Mouse (Mus musculus): ENCODE measurements around the gene Klhl18.
"Not testable (repeated sequence)": the region's sequence is repeated elsewhere in the genome, so short reads cannot be mapped to it uniquely, and the experiment has no call there.

Klhl18 gene

DNA sequence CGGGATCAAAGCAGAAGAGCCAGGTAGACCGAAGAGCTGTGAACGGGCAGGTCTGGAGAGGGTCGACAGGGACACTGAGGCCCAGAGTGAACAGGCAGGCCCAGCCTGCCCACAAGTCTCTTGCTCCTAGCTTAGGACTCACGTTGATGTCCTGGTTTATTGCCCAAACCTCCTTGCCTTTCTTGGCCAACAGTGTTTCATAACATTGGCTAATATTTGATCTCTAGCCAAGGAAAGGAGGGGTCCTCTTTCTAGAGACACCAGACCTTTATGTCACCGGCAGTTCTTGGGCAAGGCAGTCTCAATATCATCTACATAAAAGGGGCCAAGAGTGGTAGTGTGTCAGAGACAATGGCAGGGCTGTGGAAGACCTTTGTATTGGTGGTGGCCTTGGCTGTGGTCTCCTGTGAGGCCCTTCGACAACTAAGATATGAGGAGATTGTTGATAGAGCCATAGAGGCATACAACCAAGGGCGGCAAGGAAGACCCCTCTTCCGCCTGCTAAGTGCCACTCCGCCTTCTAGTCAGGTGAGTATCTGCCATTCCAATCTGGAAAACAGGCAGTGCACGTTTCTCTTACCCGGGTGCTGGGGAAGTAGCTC lies 56.9 kb downstream of the Klhl18 start, which contains the start of gene Ngp:
Gene Ngp, plus strand, starts transcription at position 237 of the 602 bp plus-strand sequence.
- no peak for DNase-seq (ENCODE audit: low read depth)

DNA sequence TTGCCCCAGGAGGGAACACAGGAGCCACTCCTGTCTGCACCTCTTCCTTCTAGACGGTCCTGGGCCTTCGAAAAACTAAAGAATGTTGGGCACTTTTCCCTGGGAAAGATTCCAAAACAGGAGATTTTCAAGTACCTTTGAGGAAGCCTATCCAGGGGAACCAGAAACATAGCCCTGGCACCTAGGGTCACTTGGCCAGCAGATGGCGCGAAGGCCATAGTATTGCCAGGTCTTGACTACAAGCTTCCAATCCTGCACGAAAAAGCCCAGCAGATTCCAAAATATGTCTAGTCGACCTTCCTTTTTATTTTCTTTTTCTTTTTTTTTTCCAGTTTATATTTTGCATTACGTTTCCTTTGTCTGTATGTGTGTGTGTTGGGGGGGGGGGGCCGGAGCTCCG lies 62.7 kb downstream of the Klhl18 start:
- DNase-seq (ENCODE audit: low read depth): peak; percentile 23

DNA sequence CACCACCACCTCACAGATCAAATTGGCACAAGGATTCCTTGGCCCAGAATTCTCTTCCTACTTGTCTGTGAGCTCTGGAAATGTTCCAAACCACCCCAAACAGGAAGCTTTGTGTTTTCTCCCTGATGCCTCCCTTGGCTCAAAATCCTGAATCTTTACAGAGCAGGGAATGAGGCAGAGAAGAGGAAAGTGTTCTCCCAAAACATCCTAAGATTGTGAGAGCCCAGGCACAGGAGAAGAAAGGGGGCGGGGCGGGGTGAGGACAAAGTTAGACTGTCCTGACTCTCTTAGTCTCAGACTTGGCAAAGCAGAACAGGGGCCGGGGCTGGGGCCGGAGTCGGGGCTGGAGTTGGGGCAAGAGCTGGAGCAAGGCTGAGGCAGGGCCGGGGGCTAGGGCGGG lies 63.6 kb downstream of the Klhl18 start:
- no peak for DNase-seq (ENCODE audit: low read depth)

DNA sequence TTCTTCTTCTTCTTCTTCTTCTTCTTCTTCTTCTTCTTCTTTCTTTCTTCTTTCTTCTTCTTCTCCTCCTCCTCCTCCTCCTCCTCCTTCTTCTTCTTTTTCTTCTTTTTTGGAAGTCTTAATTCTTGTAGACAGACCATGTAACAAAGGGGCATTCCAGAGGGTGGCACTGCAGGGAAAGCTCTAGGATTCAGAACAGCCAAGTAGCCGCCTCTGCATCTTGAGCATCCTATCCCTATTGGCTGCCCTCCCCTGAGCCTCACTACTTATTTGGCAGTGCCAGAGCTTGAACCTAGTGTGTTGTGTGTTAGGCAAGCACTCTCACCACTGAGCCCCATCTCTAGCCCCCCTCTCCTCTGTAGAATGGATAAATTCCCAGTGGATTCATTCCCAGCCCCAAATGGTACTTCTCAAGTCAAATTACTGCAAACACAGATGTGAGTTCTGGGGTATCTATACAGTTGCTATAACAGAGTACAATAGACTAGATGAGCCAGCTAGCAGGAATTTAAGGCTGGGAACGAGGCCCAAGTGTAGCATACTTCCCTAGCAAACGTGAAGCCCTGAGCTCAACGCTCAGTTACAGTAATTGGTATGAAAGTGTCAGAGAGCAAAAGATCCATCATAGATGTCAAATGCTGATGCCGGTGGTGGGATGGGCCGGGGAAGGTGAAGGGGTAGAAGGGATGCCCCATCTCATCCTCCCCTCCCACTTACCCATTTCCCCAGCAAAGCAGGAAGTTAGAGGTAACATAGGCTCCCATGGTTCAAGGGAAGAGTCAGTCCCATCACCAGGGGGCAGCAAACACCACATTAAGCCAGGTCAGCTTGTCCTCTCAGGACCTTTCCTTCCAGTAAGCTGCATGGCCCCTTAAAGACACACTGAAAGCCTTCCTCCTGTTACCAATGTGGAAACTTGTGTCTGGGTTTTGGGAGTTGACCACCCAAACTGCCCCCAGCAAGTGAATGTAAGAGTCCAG lies 65.3 kb downstream of the Klhl18 start:
- DNase-seq (ENCODE audit: low read depth): peak; percentile 93

DNA sequence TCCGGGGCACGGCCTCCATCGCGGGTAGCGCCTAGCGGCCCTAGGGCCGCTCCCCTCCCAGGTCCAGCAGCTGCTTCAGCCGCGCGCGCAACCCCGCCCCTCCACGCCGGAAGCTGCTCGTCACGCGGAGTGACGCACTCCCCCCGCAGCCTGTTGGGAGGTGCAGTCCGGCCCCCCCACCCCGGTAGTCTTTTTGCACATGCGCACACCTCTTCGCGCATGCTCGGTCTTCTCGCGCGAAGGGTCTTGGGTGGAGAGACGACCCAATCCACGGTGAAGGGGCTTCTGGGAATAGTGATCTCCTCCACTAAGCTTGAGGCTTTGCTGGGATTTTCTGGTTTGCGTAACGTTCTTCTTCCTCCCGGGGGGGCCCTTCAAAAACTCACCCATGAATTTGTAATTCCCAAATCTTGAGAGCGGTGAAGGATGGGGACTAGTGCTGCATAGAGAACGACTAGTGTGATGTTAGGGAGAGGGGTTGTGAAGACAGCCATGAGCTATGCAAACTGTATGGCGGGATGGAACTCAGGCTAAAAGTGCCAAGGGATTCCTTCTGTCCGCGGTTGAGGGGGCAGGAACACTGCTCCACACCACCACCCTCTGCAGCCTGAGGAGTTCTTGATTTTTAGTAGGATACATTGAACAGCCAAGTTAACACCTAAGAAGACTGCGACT lies 68.3 kb downstream of the Klhl18 start, which contains the start of gene Ptpn23:
Gene Ptpn23, minus strand, starts transcription at position 115 of the 675 bp plus-strand sequence.
- peak; percentile 94 for DNase-seq (ENCODE audit: low read depth)

DNA sequence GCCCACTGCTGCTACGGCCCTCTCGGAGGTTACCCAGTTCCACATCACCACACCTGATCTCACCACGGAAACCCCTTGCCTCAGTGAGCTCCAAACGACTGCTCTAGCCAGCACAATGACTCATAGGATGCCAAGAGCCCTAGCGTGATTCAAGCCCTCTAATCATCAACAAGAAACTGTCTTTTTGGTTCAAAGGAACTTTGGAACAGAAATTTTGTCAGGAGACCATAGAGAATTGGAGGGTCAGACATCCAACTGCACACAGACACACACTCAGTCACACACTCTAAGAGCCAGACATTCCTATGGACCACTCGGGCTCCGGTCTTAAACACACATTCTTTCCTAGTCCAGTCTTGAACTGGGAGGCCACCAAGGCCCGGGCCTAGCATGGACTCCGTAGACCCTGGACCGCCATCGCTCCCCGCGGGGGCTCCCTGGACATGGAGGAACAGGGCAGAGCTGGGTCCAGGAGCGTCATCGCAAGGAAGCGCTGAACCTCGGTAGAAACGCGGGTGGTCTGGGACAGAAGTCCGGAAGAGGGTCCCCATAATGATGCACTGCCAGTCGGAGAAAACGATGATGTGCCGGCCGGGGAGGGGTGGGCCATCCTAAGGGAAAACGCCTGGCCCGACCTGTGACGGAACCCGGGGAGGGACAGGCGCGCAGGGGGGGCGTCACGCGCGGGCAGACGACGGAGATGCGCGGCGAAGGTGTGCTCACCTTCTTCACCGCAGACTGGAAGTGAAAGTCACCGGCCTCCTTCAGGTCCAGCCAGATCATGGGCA lies 69.0 kb downstream of the Klhl18 start:
- DNase-seq (ENCODE audit: low read depth): peak; percentile 23

GRCm38 (mm10) chr9:110403240-110403639 lies 73.3 kb downstream of the Klhl18 start:
- not testable (repeated sequence) for DNase-seq (ENCODE audit: low read depth)

DNA sequence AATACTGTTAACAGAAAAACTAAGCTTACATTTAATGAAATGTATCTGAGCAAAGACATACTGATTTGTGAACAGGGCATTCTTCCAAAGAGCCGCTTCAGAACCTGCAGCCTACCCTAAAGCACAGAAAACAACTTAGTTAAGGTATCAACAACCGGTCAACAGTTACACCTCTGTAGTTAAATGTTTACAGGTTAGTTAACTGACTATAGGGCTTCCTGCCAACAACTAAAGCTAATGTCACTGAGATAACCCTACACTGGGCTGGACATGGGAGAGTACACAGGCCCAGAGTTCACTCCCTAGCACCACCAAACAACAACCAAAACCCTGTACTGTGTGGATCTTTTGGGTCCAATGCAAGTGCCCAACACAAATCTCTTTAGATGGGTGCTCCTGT lies 73.8 kb downstream of the Klhl18 start:
- DNase-seq (ENCODE audit: low read depth): no peak

DNA sequence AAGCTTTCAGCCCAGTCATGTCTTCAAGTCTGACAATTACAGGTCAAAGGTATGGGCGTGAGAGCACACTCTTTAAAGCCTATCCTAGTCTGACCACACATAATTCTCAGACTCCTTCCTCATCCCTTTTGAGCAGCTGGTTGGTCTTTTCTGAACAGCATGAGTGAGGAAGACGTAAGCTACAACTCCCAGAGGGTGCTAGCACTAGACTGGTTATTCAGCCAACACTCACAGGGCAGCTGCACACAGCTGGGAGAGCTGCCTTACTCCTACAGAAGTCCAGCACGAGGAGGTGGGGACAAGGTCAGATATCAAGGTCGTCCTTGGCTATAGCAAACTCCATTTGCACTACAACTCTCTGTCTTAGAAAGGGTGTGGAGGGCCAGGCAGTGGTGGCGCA lies 75.8 kb downstream of the Klhl18 start:
- no peak for DNase-seq (ENCODE audit: low read depth)

- no peak for DNase-seq (ENCODE audit: low read depth)
Measured at GRCm38 (mm10) chr9:110393295-110393694, 83.2 kb downstream of the Klhl18 start.

DNA sequence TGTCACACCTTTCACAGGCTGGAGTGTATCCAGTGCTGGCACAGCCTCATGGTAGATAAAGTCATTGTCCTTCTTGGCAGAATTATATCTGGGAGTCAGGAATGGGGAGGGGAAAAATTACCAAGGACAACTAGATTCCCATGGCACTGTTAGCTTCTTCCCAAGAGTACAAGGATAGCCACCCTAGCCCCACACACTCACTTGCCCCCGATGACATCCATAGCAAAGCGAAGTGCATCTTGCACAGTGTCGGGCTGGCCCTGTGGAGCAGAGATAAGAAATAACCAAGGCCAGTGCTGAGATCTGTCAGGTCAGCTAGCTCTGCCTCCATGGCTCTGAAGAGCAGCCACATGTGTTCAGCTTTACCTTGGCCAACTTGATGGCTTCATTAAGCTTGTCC lies 85.7 kb downstream of the Klhl18 start:
- DNase-seq (ENCODE audit: low read depth): no peak

DNA sequence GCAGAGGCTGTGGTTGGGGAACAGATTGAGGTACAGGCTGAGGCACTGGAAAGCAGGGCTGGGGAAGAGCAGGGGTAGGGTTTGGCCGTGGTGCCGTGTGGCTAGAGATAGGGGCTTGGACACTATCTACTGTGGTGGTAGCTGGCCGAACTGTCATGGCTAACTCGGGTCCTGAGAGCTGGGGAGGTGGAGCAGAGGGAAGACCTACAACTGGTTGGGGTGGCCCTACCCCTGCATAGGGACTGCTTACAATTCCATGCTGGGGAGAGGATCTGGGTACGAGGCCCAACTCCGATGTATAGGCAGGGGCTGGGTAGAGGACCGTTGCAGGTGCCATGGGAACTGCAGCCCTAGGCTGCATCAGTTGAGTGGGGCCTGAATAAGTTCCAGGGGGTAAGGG lies 88.5 kb downstream of the Klhl18 start:
- DNase-seq (ENCODE audit: low read depth): no peak

- DNase-seq (ENCODE audit: low read depth): no peak
Measured at GRCm38 (mm10) chr9:110384369-110384929, 92.0 kb downstream of the Klhl18 start.

DNA sequence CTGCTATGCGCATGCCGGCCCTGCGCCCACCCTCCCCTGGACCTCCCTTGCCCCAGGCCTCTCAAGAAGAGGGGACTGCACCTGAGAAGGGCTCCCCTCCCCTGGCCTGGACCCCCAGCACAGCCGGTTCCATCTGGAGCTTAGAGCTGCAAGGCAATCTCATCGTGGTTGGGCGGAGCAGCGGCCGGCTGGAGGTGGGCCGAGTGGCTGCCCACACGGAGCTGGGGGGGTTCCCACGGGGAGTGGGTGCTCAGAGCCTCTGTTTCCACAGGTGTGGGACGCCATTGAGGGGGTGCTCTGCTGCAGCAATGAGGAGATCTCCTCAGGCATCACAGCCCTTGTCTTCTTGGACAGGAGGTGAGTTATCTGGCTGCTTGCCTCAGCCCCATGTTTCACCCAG lies 95.2 kb downstream of the Klhl18 start:
- DNase-seq (ENCODE audit: low read depth): no peak

DNA sequence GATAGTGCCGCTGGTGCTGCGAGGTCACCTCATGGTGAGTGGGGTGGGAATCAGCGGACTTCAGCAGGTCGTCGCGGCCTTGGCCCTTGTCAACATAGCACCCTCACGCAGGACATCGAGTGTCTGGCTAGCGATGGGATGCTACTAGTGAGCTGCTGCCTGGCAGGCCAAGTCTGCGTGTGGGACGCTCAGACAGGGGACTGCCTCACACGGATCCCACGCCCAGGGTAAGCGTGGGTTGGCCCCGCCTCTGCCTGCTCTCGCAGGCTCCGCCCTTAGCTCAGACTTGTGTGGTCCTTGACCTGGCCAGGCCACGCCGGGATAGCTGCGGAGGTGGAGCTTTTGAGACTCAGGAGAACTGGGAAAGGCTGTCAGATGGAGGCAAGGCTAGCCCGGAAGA lies 95.8 kb downstream of the Klhl18 start:
- no peak for DNase-seq (ENCODE audit: low read depth)

GRCm38 (mm10) chr9:110379361-110379760 lies 97.1 kb downstream of the Klhl18 start:
- DNase-seq (ENCODE audit: low read depth): no peak

DNA sequence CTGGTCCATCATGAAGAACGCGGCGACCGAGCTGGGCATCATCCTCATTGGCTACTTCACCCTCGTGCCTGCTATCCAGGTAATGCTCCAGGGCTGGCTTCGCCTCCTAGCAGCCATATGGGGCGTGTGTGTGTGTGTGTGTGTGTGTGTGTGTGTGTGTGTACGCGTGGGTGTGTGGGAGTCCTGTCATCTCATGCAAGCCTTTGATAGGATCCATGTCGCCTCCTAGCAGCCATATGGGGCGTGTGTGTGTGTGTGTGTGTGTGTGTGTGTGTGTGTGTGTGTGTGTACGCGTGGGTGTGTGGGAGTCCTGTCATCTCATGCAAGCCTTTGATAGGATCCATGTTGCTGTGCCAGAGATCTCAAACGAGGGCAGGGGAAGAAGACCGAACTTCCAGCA lies 98.8 kb downstream of the Klhl18 start:
- DNase-seq (ENCODE audit: low read depth): not testable (repeated sequence)

All from c-Kit-positive CD71-negative TER-119-negative erythroid progenitor cells, embryonic 14.5 days (primary cell).